Mouse (Mus musculus): ENCODE data around the gene Fam205c.

GRCm38 (mm10) chr4:42886926-42887325, 12.9 kb upstream of the Fam205c start:
- TF ChIP-seq CTCF (IDR thresholded peaks at IDR 0.05; ENCODE audit: low read depth, low read length) (no peak), POLR2A (IDR thresholded peaks at IDR 0.05; ENCODE audit: extremely low read depth, insufficient read depth, low read length) (no peak)
